Mouse (Mus musculus) Patski (cell line): ENCODE measurements around the gene Dclk1. TPM values are rescaled to one million over a fixed set of nuclear protein-coding genes. Genes with fewer than 3 reads are reported as not detected.

Experiments
- ATAC-seq: fragments of 100-300 bp; one replicate; pipeline ENCODE4 v1.8.0; 2021
- CTCF ChIA-PET: fragments of 350-600 bp; sonication (Branson Sonifier 250); formaldehyde crosslinking; loops from one replicate; lab custom pipeline; 2022; ENCODE audit warnings: inconsistent platforms; lab: Charles Lee
- POLR2A ChIA-PET: fragments of 350-600 bp; sonication (Branson Sonifier 250); formaldehyde crosslinking; loops from one replicate; lab custom pipeline; 2022; ENCODE audit warnings: antibody characterized with exemption, inconsistent platforms; lab: Charles Lee
- DNase-seq: peaks from one replicate; pipeline ENCODE4 v3.0.0-alpha.2; 2011; ENCODE audit warnings: low read depth, low spot score
- H3K27me3 ChIP-seq: fragments of 371-371 bp; one replicate; pipeline ENCODE4 v1.5.1; 2021
- CTCF ChIP-seq: fragments of 100-300 bp; IDR thresholded peaks from one replicate; pipeline ENCODE4 v1.5.1; 2021
- in situ Hi-C: fragments of 300-500 bp; cut with MboI; formaldehyde crosslinking; loops from 3 replicates; pipeline ENCODE4 v1.11.1; 2018; ENCODE audit warnings: low pct_unique_long_range_greater_than_20kb, mixed read lengths
- polyA plus RNA-seq: library from polyadenylated mRNA; unstranded; gene quantifications from one replicate; pipeline ENCODE4 v1.2.3, GENCODE M21; 2021

The Dclk1 gene
- polyA plus RNA-seq, 1 experiment from 2014 or later, result 16.7 TPM

- POLR2A ChIA-PET, result no interaction called here
- ATAC-seq (no peak), DNase-seq (no peak)
- CTCF ChIA-PET, result interaction anchor here (0.9 to 1.4 kb wide), 2 partner anchors 9 to 10 kb away, joined by 3 to 5 read pairs; no protein-coding TSS in a partner anchor
- no peaks in the 10 kb centered on the region for H3K27me3 ChIP-seq
- in situ Hi-C loops, result no loop called here
- TF ChIP-seq CTCF, result no peak
Measured at GRCm38 (mm10) chr3:55401236-55401635, 159.1 kb downstream of the Dclk1 start.

GRCm38 (mm10) chr3:55404751-55405150, 162.6 kb downstream of the Dclk1 start:
- no peaks in the 10 kb centered on the region for H3K27me3 ChIP-seq
- POLR2A ChIA-PET, result interaction anchor here (0.7 kb wide), 1 partner anchor 10 kb away, joined by 6 read pairs; no protein-coding TSS in a partner anchor
- in situ Hi-C loops, result no loop called here
- DNase-seq (no peak), ATAC-seq (no peak)
- no peak for TF ChIP-seq CTCF
- CTCF ChIA-PET, result no interaction called here

GRCm38 (mm10) chr3:55406616-55407015, 164.5 kb downstream of the Dclk1 start:
- in situ Hi-C loops, result no loop called here
- TF ChIP-seq CTCF, result no peak
- H3K27me3 ChIP-seq, result no peaks in the 10 kb centered on the region
- ChIA-PET CTCF (no interaction called here), POLR2A (no interaction called here)
- no peak for ATAC-seq
- no peak for DNase-seq

GRCm38 (mm10) chr3:55411547-55411946, 169.4 kb downstream of the Dclk1 start:
- in situ Hi-C loops, result no loop called here
- ChIA-PET CTCF (interaction anchor here (0.7 to 2.7 kb wide), 4 partner anchors 12 to 61 kb away, joined by 3 to 8 read pairs (median 3); no protein-coding TSS in a partner anchor), POLR2A (no interaction called here)
- no peak for ATAC-seq
- TF ChIP-seq CTCF, result peak; percentile 64
- no peaks in the 10 kb centered on the region for H3K27me3 ChIP-seq
- DNase-seq, result no peak

GRCm38 (mm10) chr3:55415527-55415950, 173.4 kb downstream of the Dclk1 start:
- DNase-seq (no peak), ATAC-seq (no peak)
- ChIA-PET POLR2A (no interaction called here), CTCF (interaction anchor here (1.5 kb wide), 1 partner anchor 15 kb away, joined by 8 read pairs; no protein-coding TSS in a partner anchor)
- H3K27me3 ChIP-seq, result no peaks in the 10 kb centered on the region
- TF ChIP-seq CTCF, result no peak
- in situ Hi-C loops, result no loop called here

- no peaks in the 10 kb centered on the region for H3K27me3 ChIP-seq
- DNase-seq, result no peak
- in situ Hi-C loops, result no loop called here
- ChIA-PET POLR2A (interaction anchor here (0.7 kb wide), 1 partner anchor 654 kb away, joined by 3 read pairs; no protein-coding TSS in a partner anchor), CTCF (interaction anchor here (0.8 kb wide), 1 partner anchor 10 kb away, joined by 3 read pairs; no protein-coding TSS in a partner anchor)
- TF ChIP-seq CTCF, result no peak
- ATAC-seq, result no peak
Measured at GRCm38 (mm10) chr3:55418845-55419244, 176.7 kb downstream of the Dclk1 start.

- CTCF ChIA-PET, result interaction anchor here (0.8 kb wide), 1 partner anchor 9 kb away, joined by 3 read pairs; no protein-coding TSS in a partner anchor
- POLR2A ChIA-PET, result interaction anchor here (0.7 kb wide), 1 partner anchor 655 kb away, joined by 3 read pairs; no protein-coding TSS in a partner anchor
Measured at GRCm38 (mm10) chr3:55419334-55419733, 177.2 kb downstream of the Dclk1 start.

GRCm38 (mm10) chr3:55420436-55421083, 178.4 kb downstream of the Dclk1 start:
- CTCF ChIA-PET, result no interaction called here
- POLR2A ChIA-PET, result no interaction called here
- DNase-seq (no peak), ATAC-seq (no peak)
- H3K27me3 ChIP-seq, result no peaks in the 10 kb centered on the region
- TF ChIP-seq CTCF, result no peak
- in situ Hi-C loops, result no loop called here

More at GRCm38 (mm10) chr3:55419334-55419733, 177.2 kb downstream of the Dclk1 start:
- DNase-seq, result no peak
- no peak for TF ChIP-seq CTCF
- no peak for ATAC-seq
- in situ Hi-C loops, result no loop called here
- H3K27me3 ChIP-seq, result no peaks in the 10 kb centered on the region

GRCm38 (mm10) chr3:55423640-55424397, 181.7 kb downstream of the Dclk1 start:
- no peak for DNase-seq
- in situ Hi-C loops, result no loop called here
- CTCF ChIA-PET, result interaction anchor here (0.7 to 2.8 kb wide), 7 partner anchors 8 to 62 kb away, joined by 3 to 8 read pairs (median 3); no protein-coding TSS in a partner anchor
- POLR2A ChIA-PET, result interaction anchor here (0.6 to 1.3 kb wide), 2 partner anchors 10 to 13 kb away, joined by 3 read pairs; no protein-coding TSS in a partner anchor
- TF ChIP-seq CTCF, result no peak
- no peak for ATAC-seq
- no peaks in the 10 kb centered on the region for H3K27me3 ChIP-seq

GRCm38 (mm10) chr3:55430022-55430549, 187.9 kb downstream of the Dclk1 start:
- in situ Hi-C loops, result no loop called here
- no peak for TF ChIP-seq CTCF
- ATAC-seq (no peak), DNase-seq (no peak)
- no peaks in the 10 kb centered on the region for H3K27me3 ChIP-seq
- CTCF ChIA-PET, result interaction anchor here (0.9 to 2.4 kb wide), 2 partner anchors 15 to 47 kb away, joined by 3 to 8 read pairs; no protein-coding TSS in a partner anchor
- POLR2A ChIA-PET, result no interaction called here
